Mouse (Mus musculus): ENCODE results near the gene Zfp950. TPM values are rescaled to one million over a fixed set of nuclear protein-coding genes. Genes with fewer than 3 reads are reported as not detected.

Zfp950 gene
- polyA plus RNA-seq, 1 experiment from 2014 or later, result 32.8 TPM

DNA sequence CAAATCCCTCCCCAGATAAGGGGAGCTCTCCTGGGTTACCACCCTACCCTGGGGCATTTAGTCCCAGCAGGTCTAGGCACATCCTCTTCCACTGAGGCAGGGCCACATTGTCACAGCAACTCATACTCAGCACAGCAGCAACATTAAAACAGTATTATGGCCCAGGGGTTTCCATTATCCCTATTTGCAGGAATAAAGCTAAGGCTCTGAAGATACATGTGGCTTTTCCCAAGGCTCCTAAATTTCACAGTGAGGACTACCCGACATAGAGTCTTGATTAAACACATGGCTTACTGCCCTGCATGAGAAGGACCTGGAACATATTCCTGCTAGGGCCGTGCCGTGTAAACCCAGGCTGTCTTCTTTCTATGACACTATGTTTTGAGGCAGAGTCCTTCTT, 51.6 kb downstream of the Zfp950 start:
- Histone ChIP-seq H3K27ac (no peak overlapping the region), H3K9ac (no peak overlapping the region), H3K9me3 (no peaks in the 10 kb centered on the region), H3K4me1 (replicated peaks) (no peaks in the 10 kb centered on the region), H3K4me3 (replicated peaks) (no peak overlapping the region), H3K27me3 (replicated peaks) (no peaks in the 10 kb centered on the region), H3K36me3 (no peaks in the 10 kb centered on the region), H3K4me2 (replicated peaks) (no peak overlapping the region)
- 95% methylated on average over 3 of the region's 3 CpGs for WGBS
- no peak for ATAC-seq

DNA sequence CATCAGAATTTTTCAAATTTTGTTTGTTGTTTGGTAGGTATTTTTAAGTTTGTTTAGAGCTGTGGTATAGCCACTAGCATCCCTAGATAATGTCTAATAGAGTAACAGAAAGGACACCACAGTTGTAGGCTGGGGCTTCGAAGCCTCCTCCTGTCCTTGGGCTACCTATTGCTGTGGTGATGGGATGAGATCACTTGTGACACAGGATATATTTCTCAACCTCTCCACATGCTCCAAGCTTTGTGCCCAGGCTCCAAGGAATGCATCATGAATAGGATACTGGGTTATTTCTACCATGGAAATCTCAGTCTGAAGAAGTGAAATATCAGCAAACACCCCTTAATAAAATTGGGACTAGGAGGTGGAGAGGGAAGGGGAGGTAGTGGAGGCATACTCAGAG, 52.9 kb downstream of the Zfp950 start:
- H3K9me3 ChIP-seq, result no peaks in the 10 kb centered on the region
- no peaks in the 10 kb centered on the region for H3K27me3 ChIP-seq (replicated peaks)
- H3K36me3 ChIP-seq, result no peaks in the 10 kb centered on the region
- no peak overlapping the region for H3K9ac ChIP-seq
- no peak overlapping the region for H3K4me3 ChIP-seq (replicated peaks)
- no peak for ATAC-seq
- 90% methylated on average over 1 of the region's 1 CpGs for WGBS
- H3K4me1 ChIP-seq (replicated peaks), result no peaks in the 10 kb centered on the region
- no peak overlapping the region for H3K27ac ChIP-seq
- no peak overlapping the region for H3K4me2 ChIP-seq (replicated peaks)

DNA sequence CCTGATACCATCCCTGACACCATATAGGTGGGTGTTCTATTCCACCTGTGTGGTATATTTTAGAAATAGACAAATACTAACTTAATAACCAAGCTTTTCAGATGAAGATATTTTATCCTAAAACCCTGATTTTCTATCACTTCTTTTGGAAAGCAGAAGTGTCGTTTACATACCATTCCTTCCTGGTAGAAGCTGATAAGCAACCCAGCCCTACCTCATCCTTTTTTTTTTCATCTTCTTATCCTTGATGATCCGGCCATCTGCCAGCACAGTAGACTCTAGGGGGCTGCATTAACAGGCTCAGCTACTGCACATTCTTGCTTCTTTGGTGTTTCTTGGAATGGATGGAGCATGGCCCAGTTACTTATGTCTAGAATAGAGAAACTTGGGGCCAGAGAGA, 55.4 kb downstream of the Zfp950 start:
- Histone ChIP-seq H3K4me1 (replicated peaks) (no peaks in the 10 kb centered on the region), H3K9ac (no peak overlapping the region), H3K27ac (no peak overlapping the region), H3K36me3 (no peaks in the 10 kb centered on the region), H3K4me3 (replicated peaks) (no peak overlapping the region), H3K27me3 (replicated peaks) (no peaks in the 10 kb centered on the region), H3K4me2 (replicated peaks) (no peak overlapping the region), H3K9me3 (no peaks in the 10 kb centered on the region)
- ATAC-seq, result no peak
- WGBS, result 69% methylated on average over 2 of the region's 2 CpGs

DNA sequence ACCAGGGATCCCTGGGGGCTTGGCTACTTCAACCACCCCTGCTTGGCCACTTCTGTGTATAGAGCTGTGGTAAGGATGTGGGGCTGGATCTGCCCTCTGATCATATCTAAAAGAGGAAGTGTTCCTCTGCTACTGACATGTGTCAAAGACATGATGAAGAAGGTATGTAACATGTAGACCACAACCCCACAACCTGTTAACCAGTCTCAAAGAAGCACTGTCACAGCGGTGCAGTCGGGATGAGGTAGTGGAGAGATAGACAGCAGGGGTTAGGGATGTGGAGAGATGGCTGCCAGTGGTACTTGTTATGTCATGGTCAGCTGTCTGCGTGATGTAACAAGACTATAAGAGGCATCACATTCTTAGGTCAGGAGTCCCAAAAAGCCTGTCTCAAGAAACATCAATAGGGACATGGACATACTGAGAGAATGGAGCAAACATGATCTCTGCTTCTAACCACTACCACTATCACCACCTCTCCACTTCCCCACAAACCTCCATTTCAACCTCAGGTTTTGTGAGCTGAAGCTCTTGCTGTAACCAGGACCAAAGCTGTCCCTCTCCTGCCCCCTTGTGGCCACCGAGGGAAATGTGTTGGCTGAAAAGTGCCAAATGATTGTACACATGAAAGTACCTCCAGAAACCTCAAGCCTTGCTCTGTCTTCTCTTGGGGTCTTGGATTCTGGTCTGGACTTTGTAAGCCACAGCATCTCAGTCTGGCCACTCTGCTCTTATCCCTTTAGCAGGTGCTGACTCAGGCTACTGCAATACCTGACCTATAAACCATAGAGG, 56.3 kb downstream of the Zfp950 start:
- H3K9me3 ChIP-seq, result no peaks in the 10 kb centered on the region
- no peak overlapping the region for H3K4me3 ChIP-seq (replicated peaks)
- no peak overlapping the region for H3K27ac ChIP-seq
- H3K4me1 ChIP-seq (replicated peaks), result no peaks in the 10 kb centered on the region
- H3K4me2 ChIP-seq (replicated peaks), result no peak overlapping the region
- H3K9ac ChIP-seq, result no peak overlapping the region
- ATAC-seq, result peak; percentile 67
- WGBS, result 46% methylated on average over 4 of the region's 4 CpGs
- no peaks in the 10 kb centered on the region for H3K27me3 ChIP-seq (replicated peaks)
- no peaks in the 10 kb centered on the region for H3K36me3 ChIP-seq

DNA sequence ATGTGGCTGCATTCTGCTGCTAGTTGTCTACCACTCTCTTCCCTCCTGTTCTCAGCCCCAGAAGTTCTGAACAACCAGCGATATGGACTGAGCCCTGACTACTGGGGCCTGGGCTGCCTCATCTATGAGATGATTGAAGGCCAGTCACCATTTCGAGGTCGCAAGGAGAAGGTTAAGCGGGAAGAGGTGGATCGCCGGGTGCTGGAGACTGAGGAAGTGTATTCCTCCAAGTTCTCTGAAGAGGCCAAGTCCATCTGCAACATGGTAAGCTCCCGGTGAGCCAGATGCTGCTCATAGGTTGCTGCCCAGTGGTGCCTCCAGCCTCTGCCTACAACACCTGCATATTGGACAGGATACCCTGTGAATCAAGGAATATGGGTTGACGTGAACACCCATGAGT, 57.6 kb downstream of the Zfp950 start:
- H3K9me3 ChIP-seq, result no peaks in the 10 kb centered on the region
- H3K36me3 ChIP-seq, result no peaks in the 10 kb centered on the region
- H3K4me2 ChIP-seq (replicated peaks), result no peak overlapping the region
- no peak overlapping the region for H3K27ac ChIP-seq
- H3K9ac ChIP-seq, result no peak overlapping the region
- no peaks in the 10 kb centered on the region for H3K27me3 ChIP-seq (replicated peaks)
- WGBS, result 91% methylated on average over 8 of the region's 8 CpGs
- H3K4me3 ChIP-seq (replicated peaks), result no peak overlapping the region
- no peaks in the 10 kb centered on the region for H3K4me1 ChIP-seq (replicated peaks)
- no peak for ATAC-seq

DNA sequence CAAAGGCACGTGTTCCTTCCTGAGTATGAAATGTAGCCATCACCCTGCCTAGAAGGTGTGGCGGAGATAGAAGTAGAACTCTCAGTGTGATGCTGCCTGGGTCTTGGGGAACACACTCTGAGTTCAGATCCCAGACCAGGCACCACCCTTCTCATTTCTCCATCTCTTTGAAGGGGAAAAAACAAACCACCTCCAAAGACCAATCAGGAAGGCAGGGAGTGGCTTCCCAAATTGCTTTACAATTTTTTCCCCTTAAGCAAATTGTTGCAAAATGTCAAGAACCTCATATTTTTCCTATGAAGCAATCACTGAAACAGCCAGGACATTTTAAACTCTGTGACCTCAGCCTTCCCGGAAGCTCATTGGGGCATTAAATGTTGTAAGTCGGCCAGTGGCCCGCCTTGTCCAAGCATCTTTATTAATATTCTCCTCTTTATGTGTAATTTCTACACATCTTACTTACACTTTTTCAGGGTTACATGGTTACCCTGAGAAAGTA, 60.3 kb downstream of the Zfp950 start:
- Histone ChIP-seq H3K9me3 (no peaks in the 10 kb centered on the region), H3K4me3 (replicated peaks) (no peak overlapping the region), H3K27me3 (replicated peaks) (no peaks in the 10 kb centered on the region), H3K4me1 (replicated peaks) (no peaks in the 10 kb centered on the region), H3K27ac (no peak overlapping the region), H3K4me2 (replicated peaks) (no peak overlapping the region), H3K36me3 (no peaks in the 10 kb centered on the region), H3K9ac (no peak overlapping the region)
- WGBS, result 90% methylated on average over 5 of the region's 5 CpGs
- no peak for ATAC-seq

DNA sequence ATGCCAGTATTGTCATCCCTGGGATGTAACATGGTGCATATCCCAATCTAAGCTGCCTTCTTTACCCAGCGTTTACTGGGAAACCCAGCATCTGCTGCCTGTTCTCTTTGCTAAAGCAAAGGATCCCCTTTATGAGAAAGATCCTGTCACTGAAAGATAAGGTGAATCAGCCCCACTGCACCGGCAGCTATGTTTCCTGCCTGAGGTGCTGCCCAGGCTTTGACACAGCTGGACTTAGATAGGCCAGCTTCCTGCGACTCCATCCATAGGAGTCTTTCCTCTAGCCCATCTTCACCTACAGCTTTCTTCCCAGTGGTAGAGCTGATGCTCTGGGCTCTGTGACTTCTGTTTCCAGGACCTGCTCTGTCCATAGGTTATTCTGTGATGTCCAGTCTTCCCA, 62.0 kb downstream of the Zfp950 start:
- no peak for ATAC-seq
- Histone ChIP-seq H3K27ac (no peak overlapping the region), H3K36me3 (no peaks in the 10 kb centered on the region), H3K4me2 (replicated peaks) (no peak overlapping the region), H3K4me1 (replicated peaks) (no peaks in the 10 kb centered on the region), H3K4me3 (replicated peaks) (no peak overlapping the region), H3K9me3 (no peaks in the 10 kb centered on the region), H3K27me3 (replicated peaks) (no peaks in the 10 kb centered on the region), H3K9ac (no peak overlapping the region)
- 87% methylated on average over 3 of the region's 3 CpGs for WGBS

DNA sequence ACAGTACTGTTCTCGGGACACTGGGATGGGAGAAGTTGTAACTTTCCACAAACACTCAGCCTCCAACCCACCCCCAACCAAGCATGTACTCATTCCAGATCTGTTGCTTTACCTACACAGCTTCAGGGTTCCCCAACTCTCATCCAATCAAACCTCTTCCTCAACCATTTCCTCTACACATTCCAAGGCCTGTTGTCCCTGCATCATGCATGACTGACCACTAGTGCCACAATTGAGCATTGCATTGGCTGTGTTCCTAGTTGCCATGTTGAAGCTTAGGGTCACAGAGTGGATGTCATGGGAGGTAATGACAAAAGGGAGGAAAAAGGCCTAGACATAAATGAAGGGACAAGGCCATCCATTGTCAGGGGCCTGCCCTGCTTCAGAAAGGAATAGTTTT, 75.6 kb downstream of the Zfp950 start:
- H3K9me3 ChIP-seq, result no peaks in the 10 kb centered on the region
- no peak overlapping the region for H3K9ac ChIP-seq
- H3K36me3 ChIP-seq, result no peaks in the 10 kb centered on the region
- no peaks in the 10 kb centered on the region for H3K4me1 ChIP-seq (replicated peaks)
- no peak overlapping the region for H3K27ac ChIP-seq
- H3K4me2 ChIP-seq (replicated peaks), result no peak overlapping the region
- ATAC-seq, result no peak
- no peaks in the 10 kb centered on the region for H3K27me3 ChIP-seq (replicated peaks)
- 96% methylated on average over 1 of the region's 1 CpGs for WGBS
- no peak overlapping the region for H3K4me3 ChIP-seq (replicated peaks)

DNA sequence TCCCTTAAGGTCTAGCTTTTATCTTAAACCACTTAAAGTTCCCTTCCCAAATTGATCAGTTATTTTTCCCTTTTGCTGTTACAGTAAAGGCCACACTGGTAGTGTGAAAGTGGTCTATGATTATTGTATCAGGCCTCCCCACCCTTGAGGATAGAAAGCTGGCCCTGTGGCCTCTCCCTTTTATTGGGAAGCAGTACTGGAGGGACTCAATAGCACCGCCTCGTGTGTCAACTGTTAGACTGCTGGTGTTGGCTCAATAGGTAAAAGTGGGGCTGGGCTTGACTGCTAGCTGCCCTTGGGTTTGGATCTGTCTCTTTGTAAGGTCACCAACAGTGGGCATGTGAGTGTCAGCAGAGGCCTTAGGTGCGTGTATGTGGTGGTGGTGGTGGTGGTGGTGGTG, 76.3 kb downstream of the Zfp950 start:
- WGBS, result 86% methylated on average over 3 of the region's 3 CpGs

DNA sequence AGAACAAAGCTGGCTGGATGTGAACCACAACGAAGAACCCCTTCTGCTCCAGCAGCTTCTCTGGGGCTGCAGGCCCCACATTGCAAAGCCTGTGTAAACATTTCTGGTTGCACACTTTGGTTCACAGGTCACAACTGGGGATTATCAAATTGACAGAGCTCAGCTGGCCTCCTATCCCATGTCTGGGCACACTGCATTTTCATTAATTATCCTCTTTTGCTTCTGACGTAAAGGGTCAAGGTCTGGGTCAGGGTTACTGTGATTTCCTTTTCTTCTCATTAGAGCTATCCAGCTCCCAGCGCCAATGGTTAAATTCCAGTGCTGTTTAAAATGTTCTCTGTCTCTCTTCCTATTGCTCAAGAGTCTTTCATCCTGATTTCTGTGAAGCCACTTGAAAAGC, 83.1 kb downstream of the Zfp950 start:
- no peak overlapping the region for H3K4me3 ChIP-seq (replicated peaks)
- no peak overlapping the region for H3K9ac ChIP-seq
- no peaks in the 10 kb centered on the region for H3K27me3 ChIP-seq (replicated peaks)
- ATAC-seq, result peak; percentile 71
- WGBS, result 6% methylated on average over 3 of the region's 3 CpGs
- no peak overlapping the region for H3K4me2 ChIP-seq (replicated peaks)
- H3K9me3 ChIP-seq, result no peaks in the 10 kb centered on the region
- no peak overlapping the region for H3K27ac ChIP-seq
- H3K36me3 ChIP-seq, result no peaks in the 10 kb centered on the region
- peaks cover 4% of the 10 kb centered on the region; the same call in 1 of the 2 replicates for H3K4me1 ChIP-seq (replicated peaks)

More for the DNA sequence above, 76.3 kb downstream of the Zfp950 start:
- no peak overlapping the region for H3K4me3 ChIP-seq (replicated peaks)
- no peak overlapping the region for H3K27ac ChIP-seq
- ATAC-seq, result no peak
- no peaks in the 10 kb centered on the region for H3K9me3 ChIP-seq
- no peaks in the 10 kb centered on the region for H3K36me3 ChIP-seq
- no peak overlapping the region for H3K9ac ChIP-seq
- no peak overlapping the region for H3K4me2 ChIP-seq (replicated peaks)
- H3K27me3 ChIP-seq (replicated peaks), result no peaks in the 10 kb centered on the region
- no peaks in the 10 kb centered on the region for H3K4me1 ChIP-seq (replicated peaks)

DNA sequence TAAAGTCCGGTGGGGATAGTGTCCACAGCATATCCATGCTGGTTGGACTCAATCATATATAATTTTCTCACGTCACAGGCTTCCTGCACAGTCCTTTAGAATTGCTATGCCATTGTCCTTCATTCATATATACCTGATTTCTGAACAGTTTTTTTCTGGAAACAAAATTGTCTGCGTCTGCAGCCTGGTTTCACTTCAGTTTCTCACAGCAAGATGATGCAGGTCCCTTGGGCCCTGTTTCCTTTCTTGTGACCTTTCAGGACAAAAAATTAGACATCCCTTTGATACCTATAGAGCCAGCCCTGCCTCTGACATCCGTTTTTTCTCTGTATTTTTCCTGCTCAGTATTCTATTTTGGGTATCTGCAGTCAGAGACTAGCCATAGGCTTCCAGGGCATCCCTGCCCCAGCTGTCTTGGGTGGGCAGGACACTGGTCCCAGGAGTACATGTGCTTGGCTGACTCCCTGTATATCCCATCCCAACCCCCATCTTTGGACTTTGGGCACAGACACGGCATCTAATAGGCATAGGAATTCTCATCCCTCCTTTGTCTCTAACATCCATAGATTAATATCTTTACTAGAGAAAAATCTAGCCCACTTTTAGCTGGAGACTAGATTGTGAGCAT, 83.7 kb downstream of the Zfp950 start:
- Histone ChIP-seq H3K36me3 (no peaks in the 10 kb centered on the region), H3K27ac (peak overlapping the region; percentile 19; the same call in 1 of the 2 replicates), H3K9ac (no peak overlapping the region), H3K27me3 (replicated peaks) (no peaks in the 10 kb centered on the region), H3K4me1 (replicated peaks) (peaks cover 4% of the 10 kb centered on the region; the same call in 1 of the 2 replicates), H3K4me2 (replicated peaks) (no peak overlapping the region), H3K4me3 (replicated peaks) (no peak overlapping the region), H3K9me3 (no peaks in the 10 kb centered on the region)
- ATAC-seq, result no peak
- 58% methylated on average over 5 of the region's 5 CpGs for WGBS

DNA sequence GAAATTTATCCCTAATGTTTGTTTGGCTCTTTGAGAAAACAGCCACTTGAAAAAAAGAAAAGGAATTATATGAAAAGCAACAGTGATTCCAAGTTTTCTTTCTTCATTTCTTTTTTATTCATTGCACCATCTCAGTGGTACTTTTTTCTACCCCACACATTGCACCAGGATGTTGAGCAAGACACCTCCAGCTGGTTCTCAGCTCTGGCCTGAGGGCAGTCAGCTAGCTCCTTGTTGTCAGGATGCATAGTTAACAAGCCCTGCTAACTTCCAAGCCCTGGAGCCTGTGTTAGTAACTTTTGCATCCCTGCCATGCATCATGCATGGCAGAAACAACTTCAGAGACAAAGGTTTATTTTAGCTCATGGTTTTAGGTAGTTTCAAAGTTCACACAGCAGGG, 87.9 kb downstream of the Zfp950 start:
- no peak overlapping the region for H3K4me2 ChIP-seq (replicated peaks)
- no peak overlapping the region for H3K27ac ChIP-seq
- no peaks in the 10 kb centered on the region for H3K36me3 ChIP-seq
- H3K4me3 ChIP-seq (replicated peaks), result no peak overlapping the region
- ATAC-seq, result no peak
- no peak overlapping the region for H3K9ac ChIP-seq
- H3K4me1 ChIP-seq (replicated peaks), result peaks cover 4% of the 10 kb centered on the region; the same call in 1 of the 2 replicates
- H3K9me3 ChIP-seq, result no peaks in the 10 kb centered on the region
- H3K27me3 ChIP-seq (replicated peaks), result no peaks in the 10 kb centered on the region

DNA sequence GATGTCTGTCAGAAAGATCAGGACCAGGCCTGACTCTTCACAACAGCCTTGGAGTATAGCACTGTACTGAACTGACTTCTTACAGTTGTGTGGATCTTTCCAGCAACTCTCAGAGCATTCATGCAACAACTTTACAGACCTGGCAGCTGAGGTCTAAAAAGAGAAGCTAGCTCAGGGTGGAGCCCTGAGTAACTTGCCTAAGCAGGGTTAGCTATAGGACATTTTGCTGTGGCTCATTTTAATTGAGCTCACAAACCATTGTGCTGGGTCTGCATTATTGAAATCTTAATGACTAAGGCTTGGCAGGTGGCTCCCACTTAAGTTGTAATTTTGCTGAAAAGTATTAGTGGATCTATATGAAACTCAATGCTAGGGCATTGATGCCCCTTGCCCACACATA, 88.6 kb downstream of the Zfp950 start:
- no peaks in the 10 kb centered on the region for H3K36me3 ChIP-seq
- H3K4me2 ChIP-seq (replicated peaks), result no peak overlapping the region
- ATAC-seq, result no peak
- H3K27ac ChIP-seq, result no peak overlapping the region
- H3K4me1 ChIP-seq (replicated peaks), result peaks cover 3% of the 10 kb centered on the region; the same call in 1 of the 2 replicates
- H3K9ac ChIP-seq, result no peak overlapping the region
- no peaks in the 10 kb centered on the region for H3K9me3 ChIP-seq
- no peak overlapping the region for H3K4me3 ChIP-seq (replicated peaks)
- no peaks in the 10 kb centered on the region for H3K27me3 ChIP-seq (replicated peaks)
